Mouse (Mus musculus) myocyte (in vitro differentiated cells): Measurements from ENCODE around the gene Hephl1. TPM values are rescaled to one million over a fixed set of nuclear protein-coding genes. Genes with fewer than 3 reads are reported as not detected.

Experiments used
- H3K27me3 ChIP-seq: one replicate; pipeline ENCODE4 v1.6.1; 2011; ENCODE audit not compliant: control insufficient read depth, insufficient read depth, insufficient read length
- H3K36me3 ChIP-seq: one replicate; pipeline ENCODE4 v1.6.1; 2011; ENCODE audit not compliant: control insufficient read depth, insufficient read depth
- H3K4me2 ChIP-seq: one replicate; pipeline ENCODE4 v1.6.1; 2011; ENCODE audit warnings: low read depth, control low read depth
- H3K4me3 ChIP-seq: one replicate; pipeline ENCODE4 v1.5.1; 2011; ENCODE audit warnings: mild to moderate bottlenecking, control low read depth, moderate library complexity
- H3K79me2 ChIP-seq: one replicate; pipeline ENCODE4 v1.6.1; 2011; ENCODE audit not compliant: control insufficient read depth, insufficient read depth
- H3ac ChIP-seq: one replicate; pipeline ENCODE4 v1.6.1; 2011; ENCODE audit not compliant: control insufficient read depth, insufficient read length
- CEBPB ChIP-seq: IDR thresholded peaks from 2 replicates; pipeline ENCODE4 v1.6.1; 2011; ENCODE audit warnings: mild to moderate bottlenecking, moderate library complexity; ENCODE audit not compliant: poor library complexity, insufficient read depth, severe bottlenecking
- E2F4 ChIP-seq: IDR thresholded peaks from one replicate; pipeline ENCODE4 v1.6.1; 2011; ENCODE audit warnings: mild to moderate bottlenecking, control low read depth, moderate library complexity; ENCODE audit not compliant: insufficient read depth
- MAX ChIP-seq: IDR thresholded peaks from one replicate; pipeline ENCODE4 v1.6.1; 2011; ENCODE audit warnings: low read depth, mild to moderate bottlenecking, control low read depth
- MYOD1 ChIP-seq, 3 experiments: IDR thresholded peaks; one replicate each; pipeline ENCODE4 v1.6.1; 2011; ENCODE audit warnings: control low read depth in 2 of 3, low read depth in 2 of 3, mild to moderate bottlenecking in 2 of 3, moderate library complexity in 1 of 3; ENCODE audit not compliant: insufficient read length in 2 of 3, control insufficient read depth in 1 of 3
- MYOG ChIP-seq, 3 experiments: IDR thresholded peaks; one replicate each; pipeline ENCODE4 v1.6.1; 2011; ENCODE audit warnings: control low read depth in 2 of 3, low read depth in 2 of 3, mild to moderate bottlenecking in 2 of 3; ENCODE audit not compliant: insufficient read length in 2 of 3, control insufficient read depth in 1 of 3, insufficient read depth in 1 of 3
- POLR2A ChIP-seq: IDR thresholded peaks from one replicate; pipeline ENCODE4 v1.6.1; 2011; ENCODE audit warnings: low read depth, mild to moderate bottlenecking, control low read depth, moderate library complexity; ENCODE audit not compliant: insufficient read length
- POLR2AphosphoS2 ChIP-seq: IDR thresholded peaks from one replicate; pipeline ENCODE4 v1.6.1; 2011; ENCODE audit warnings: low read depth, control low read depth; ENCODE audit not compliant: insufficient read length
- REST ChIP-seq: IDR thresholded peaks from one replicate; pipeline ENCODE4 v1.6.1; 2011; ENCODE audit warnings: mild to moderate bottlenecking, control low read depth, moderate library complexity; ENCODE audit not compliant: insufficient read depth, insufficient read length
- SRF ChIP-seq: IDR thresholded peaks from one replicate; pipeline ENCODE4 v1.6.1; 2011; ENCODE audit warnings: low read depth; ENCODE audit not compliant: control insufficient read depth, insufficient read length
- TCF12 ChIP-seq: IDR thresholded peaks from one replicate; pipeline ENCODE4 v1.6.1; 2011; ENCODE audit warnings: mild to moderate bottlenecking, control low read depth; ENCODE audit not compliant: poor library complexity, insufficient read depth, severe bottlenecking
- TCF3 ChIP-seq: IDR thresholded peaks from one replicate; pipeline ENCODE4 v1.6.1; 2011; ENCODE audit warnings: low read depth, control low read depth; ENCODE audit not compliant: insufficient read length
- USF1 ChIP-seq: IDR thresholded peaks from one replicate; pipeline ENCODE4 v1.6.1; 2011; ENCODE audit warnings: low read depth, mild to moderate bottlenecking, control low read depth, moderate library complexity
- polyA plus RNA-seq: library from polyadenylated mRNA; unstranded; fragments of >200 nt; fragmentation: generic; extraction: Trizol; gene quantifications from one replicate; pipeline ENCODE4 v1.2.1, GENCODE M21; 2012; ENCODE audit warnings: missing spikeins

The Hephl1 gene
- polyA plus RNA-seq, 1 experiment, result 10.6 TPM

DNA sequence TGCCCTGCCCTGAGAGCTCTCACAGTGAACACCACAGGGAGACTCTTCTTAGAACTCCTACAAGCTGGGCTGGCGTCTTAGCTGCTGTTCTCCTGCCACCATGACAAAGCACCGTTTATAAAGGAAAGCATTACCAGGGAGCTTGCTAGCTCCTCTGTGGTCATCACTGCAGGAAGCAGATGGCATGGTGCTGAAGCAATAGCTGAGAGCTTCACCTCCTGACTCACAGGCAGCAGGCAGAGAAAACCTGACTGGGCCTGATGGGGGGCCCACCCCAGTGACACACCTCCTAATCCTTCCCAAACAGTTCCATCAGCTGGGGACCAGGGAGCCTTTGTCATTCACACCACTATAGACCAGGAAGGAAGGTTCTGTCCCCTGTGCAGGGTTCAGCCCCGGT lies 74.2 kb downstream of the Hephl1 start:
- Histone ChIP-seq H3K36me3 (no peaks in the 10 kb centered on the region), H3ac (no peak overlapping the region), H3K4me3 (no peak overlapping the region), H3K79me2 (peaks cover 35% of the 10 kb centered on the region), H3K27me3 (no peaks in the 10 kb centered on the region), H3K4me2 (no peak overlapping the region)
- TF ChIP-seq SRF (no peak), REST (no peak), TCF3 (no peak), E2F4 (no peak), MAX (no peak), CEBPB (no peak), TCF12 (no peak), USF1 (no peak), MYOG (IDR thresholded peaks at IDR 0.05; ENCODE audit: control insufficient read depth in 1 of 3, insufficient read depth in 1 of 3, insufficient read length in 2 of 3, low read depth in 2 of 3) (no peak), POLR2A (no peak), POLR2AphosphoS2 (no peak), MYOD1 (IDR thresholded peaks at IDR 0.05; ENCODE audit: control insufficient read depth in 1 of 3, insufficient read length in 2 of 3, low read depth in 2 of 3) (no peak)

- H3K27me3 ChIP-seq, result no peaks in the 10 kb centered on the region
- H3K36me3 ChIP-seq, result no peaks in the 10 kb centered on the region
- no peak overlapping the region for H3ac ChIP-seq
- no peak overlapping the region for H3K4me2 ChIP-seq
- TF ChIP-seq MAX (no peak), MYOG (IDR thresholded peaks at IDR 0.05; ENCODE audit: control insufficient read depth in 1 of 3, insufficient read depth in 1 of 3, insufficient read length in 2 of 3, low read depth in 2 of 3) (no peak), REST (no peak), POLR2AphosphoS2 (no peak), USF1 (no peak), TCF12 (no peak), MYOD1 (IDR thresholded peaks at IDR 0.05; ENCODE audit: control insufficient read depth in 1 of 3, insufficient read length in 2 of 3, low read depth in 2 of 3) (no peak), E2F4 (no peak), POLR2A (no peak), SRF (no peak), CEBPB (no peak)
- no peak overlapping the region for H3K4me3 ChIP-seq
- H3K79me2 ChIP-seq, result peaks cover 34% of the 10 kb centered on the region
Measured at GRCm38 (mm10) chr9:15037237-15037636, 74.7 kb downstream of the Hephl1 start.

DNA sequence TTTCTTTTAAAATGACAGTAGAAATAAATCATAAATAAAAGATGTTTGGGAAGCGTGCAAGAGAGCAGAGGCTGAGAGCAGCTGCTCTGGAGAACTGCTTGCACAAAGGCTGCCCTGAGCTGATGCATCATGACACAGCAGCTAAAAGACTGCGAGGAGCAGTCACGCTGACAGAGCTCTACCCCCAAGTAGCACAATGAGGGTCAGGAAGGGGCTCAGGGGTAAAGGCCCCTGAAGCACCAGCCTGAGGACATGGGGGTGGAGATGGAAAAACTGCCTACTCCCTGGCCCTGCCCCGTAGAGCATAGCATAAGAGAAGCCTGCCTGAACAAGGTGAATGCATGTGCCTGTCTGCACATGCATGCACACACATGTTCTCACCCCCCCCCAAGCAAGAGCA lies 75.1 kb downstream of the Hephl1 start:
- no peak for TF ChIP-seq MYOD1 (IDR thresholded peaks at IDR 0.05; ENCODE audit: control insufficient read depth in 1 of 3, insufficient read length in 2 of 3, low read depth in 2 of 3)
- Histone ChIP-seq H3K4me2 (no peak overlapping the region), H3K79me2 (peaks cover 29% of the 10 kb centered on the region), H3ac (no peak overlapping the region), H3K36me3 (peaks cover 4% of the 10 kb centered on the region), H3K4me3 (no peak overlapping the region), H3K27me3 (no peaks in the 10 kb centered on the region)

GRCm38 (mm10) chr9:15036405-15036804 lies 75.5 kb downstream of the Hephl1 start:
- peaks cover 28% of the 10 kb centered on the region for H3K79me2 ChIP-seq
- TF ChIP-seq E2F4 (no peak), POLR2AphosphoS2 (no peak), MAX (no peak), USF1 (no peak), REST (no peak)
- H3K36me3 ChIP-seq, result peaks cover 5% of the 10 kb centered on the region
- no peak overlapping the region for H3K4me3 ChIP-seq
- H3K27me3 ChIP-seq, result no peaks in the 10 kb centered on the region
- no peak overlapping the region for H3K4me2 ChIP-seq
- H3ac ChIP-seq, result no peak overlapping the region

DNA sequence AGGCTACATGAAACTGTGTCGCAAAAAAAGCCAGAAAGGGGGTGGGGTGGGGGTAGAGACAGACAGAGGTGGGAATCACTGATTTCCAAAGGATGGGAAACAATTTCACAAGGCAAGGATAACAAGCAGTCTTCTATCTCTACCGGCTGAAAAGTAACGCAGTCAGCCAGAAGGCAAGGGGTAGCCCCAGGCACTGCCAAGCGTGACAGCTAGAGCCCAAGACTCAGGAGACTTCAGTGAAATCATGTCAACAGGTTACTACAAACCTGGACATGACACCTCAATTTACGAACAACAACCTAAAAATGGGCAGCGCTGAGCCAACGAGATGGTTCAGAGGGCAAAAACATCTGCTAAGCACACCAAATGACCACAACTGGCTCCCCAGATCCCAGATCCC lies 75.9 kb downstream of the Hephl1 start:
- H3K4me3 ChIP-seq, result no peak overlapping the region
- no peak for TF ChIP-seq E2F4
- no peak for TF ChIP-seq REST
- no peak for TF ChIP-seq SRF
- TF ChIP-seq USF1, result no peak
- TF ChIP-seq MAX, result no peak
- no peak for TF ChIP-seq TCF3
- TF ChIP-seq POLR2AphosphoS2, result no peak
- TF ChIP-seq MYOD1 (IDR thresholded peaks at IDR 0.05; ENCODE audit: control insufficient read depth in 1 of 3, insufficient read length in 2 of 3, low read depth in 2 of 3), result no peak
- TF ChIP-seq POLR2A, result no peak
- no peak for TF ChIP-seq CEBPB
- no peak for TF ChIP-seq MYOG (IDR thresholded peaks at IDR 0.05; ENCODE audit: control insufficient read depth in 1 of 3, insufficient read depth in 1 of 3, insufficient read length in 2 of 3, low read depth in 2 of 3)
- no peak for TF ChIP-seq TCF12
- H3K27me3 ChIP-seq, result no peaks in the 10 kb centered on the region
- no peak overlapping the region for H3ac ChIP-seq
- no peak overlapping the region for H3K4me2 ChIP-seq
- peaks cover 28% of the 10 kb centered on the region for H3K79me2 ChIP-seq
- H3K36me3 ChIP-seq, result peaks cover 5% of the 10 kb centered on the region
